Mouse (Mus musculus): ENCODE results near the gene Postn. TPM values are rescaled to one million over a fixed set of nuclear protein-coding genes. Genes with fewer than 3 reads are reported as not detected.

The Postn gene
- polyA plus RNA-seq, 1 experiment from 2014 or later, result 26.6 TPM

- DNase-seq (ENCODE audit: low read depth, low spot score) (no peak), ATAC-seq (no peak)
- in situ Hi-C loops (cut with MboI; ENCODE audit: low pct_unique_long_range_greater_than_20kb), result no loop called here
- no peaks in the 10 kb centered on the region for H3K27me3 ChIP-seq
- CTCF ChIA-PET, result interaction anchor here (0.7 to 1.8 kb wide), 6 partner anchors 10 to 42 kb away, joined by 3 to 5 read pairs (median 4); no protein-coding TSS in a partner anchor
- POLR2A ChIA-PET, result no interaction called here
- TF ChIP-seq CTCF (IDR thresholded peaks at IDR 0.05), result no peak
These were observed 17.2 kb downstream of the Postn start for GRCm38 (mm10) chr3:54378135-54378534.

GRCm38 (mm10) chr3:54379981-54380380 is 19.1 kb downstream of the Postn start:
- DNase-seq (ENCODE audit: low read depth, low spot score), result no peak
- POLR2A ChIA-PET, result no interaction called here
- no peaks in the 10 kb centered on the region for H3K27me3 ChIP-seq
- no peak for ATAC-seq
- no peak for TF ChIP-seq CTCF (IDR thresholded peaks at IDR 0.05)
- CTCF ChIA-PET, result interaction anchor here (1.0 to 1.1 kb wide), 2 partner anchors 18 to 22 kb away, joined by 3 read pairs; no protein-coding TSS in a partner anchor
- in situ Hi-C loops (cut with MboI; ENCODE audit: low pct_unique_long_range_greater_than_20kb), result no loop called here

GRCm38 (mm10) chr3:54399321-54399720 is 38.4 kb downstream of the Postn start:
- TF ChIP-seq CTCF (IDR thresholded peaks at IDR 0.05), result no peak
- H3K27me3 ChIP-seq, result no peaks in the 10 kb centered on the region
- ATAC-seq (no peak), DNase-seq (ENCODE audit: low read depth, low spot score) (no peak)
- CTCF ChIA-PET, result interaction anchor here (1.1 to 1.8 kb wide), 5 partner anchors 11 to 46 kb away, joined by 3 to 4 read pairs (median 3); no protein-coding TSS in a partner anchor
- in situ Hi-C loops (cut with MboI; ENCODE audit: low pct_unique_long_range_greater_than_20kb), result no loop called here
- POLR2A ChIA-PET, result no interaction called here

GRCm38 (mm10) chr3:54399911-54400310 is 39.0 kb downstream of the Postn start:
- ChIA-PET POLR2A (no interaction called here), CTCF (interaction anchor here (1.1 to 1.8 kb wide), 3 partner anchors 11 to 42 kb away, joined by 3 read pairs; no protein-coding TSS in a partner anchor)
- in situ Hi-C loops (cut with MboI; ENCODE audit: low pct_unique_long_range_greater_than_20kb), result no loop called here
- TF ChIP-seq CTCF (IDR thresholded peaks at IDR 0.05), result no peak
- H3K27me3 ChIP-seq, result no peaks in the 10 kb centered on the region
- ATAC-seq (no peak), DNase-seq (ENCODE audit: low read depth, low spot score) (no peak)

- ChIA-PET POLR2A (no interaction called here), CTCF (interaction anchor here (1.4 kb wide), 2 partner anchors 10 to 18 kb away, joined by 4 read pairs; no protein-coding TSS in a partner anchor)
- in situ Hi-C loops (cut with MboI; ENCODE audit: low pct_unique_long_range_greater_than_20kb), result no loop called here
- ATAC-seq (no peak), DNase-seq (ENCODE audit: low read depth, low spot score) (no peak)
- H3K27me3 ChIP-seq, result no peaks in the 10 kb centered on the region
- no peak for TF ChIP-seq CTCF (IDR thresholded peaks at IDR 0.05)
These were observed 39.7 kb downstream of the Postn start for GRCm38 (mm10) chr3:54400617-54401016.

- ChIA-PET CTCF (interaction anchor here (0.9 to 1.4 kb wide), 3 partner anchors 9 to 22 kb away, joined by 3 to 4 read pairs (median 4); no protein-coding TSS in a partner anchor), POLR2A (no interaction called here)
These were observed 40.8 kb downstream of the Postn start for GRCm38 (mm10) chr3:54401706-54402105.

GRCm38 (mm10) chr3:54403791-54404190 is 42.9 kb downstream of the Postn start:
- ChIA-PET CTCF (interaction anchor here (1.1 kb wide), 1 partner anchor 19 kb away, joined by 3 read pairs; no protein-coding TSS in a partner anchor), POLR2A (interaction anchor here (1.1 kb wide), 1 partner anchor 10 kb away, joined by 3 read pairs; no protein-coding TSS in a partner anchor)
- ATAC-seq (no peak), DNase-seq (ENCODE audit: low read depth, low spot score) (no peak)
- H3K27me3 ChIP-seq, result no peaks in the 10 kb centered on the region
- no peak for TF ChIP-seq CTCF (IDR thresholded peaks at IDR 0.05)
- in situ Hi-C loops (cut with MboI; ENCODE audit: low pct_unique_long_range_greater_than_20kb), result no loop called here

More at GRCm38 (mm10) chr3:54401706-54402105, 40.8 kb downstream of the Postn start:
- peak; percentile 12 for ATAC-seq
- no peaks in the 10 kb centered on the region for H3K27me3 ChIP-seq
- in situ Hi-C loops (cut with MboI; ENCODE audit: low pct_unique_long_range_greater_than_20kb), result no loop called here
- DNase-seq (ENCODE audit: low read depth, low spot score), result no peak
- TF ChIP-seq CTCF (IDR thresholded peaks at IDR 0.05), result no peak

GRCm38 (mm10) chr3:54406567-54406966 is 45.7 kb downstream of the Postn start:
- in situ Hi-C loops (cut with MboI; ENCODE audit: low pct_unique_long_range_greater_than_20kb), result no loop called here
- TF ChIP-seq CTCF (IDR thresholded peaks at IDR 0.05), result no peak
- ChIA-PET CTCF (no interaction called here), POLR2A (no interaction called here)
- ATAC-seq, result no peak
- no peak for DNase-seq (ENCODE audit: low read depth, low spot score)
- no peaks in the 10 kb centered on the region for H3K27me3 ChIP-seq

GRCm38 (mm10) chr3:54411052-54411451 is 50.1 kb downstream of the Postn start:
- ATAC-seq (no peak), DNase-seq (ENCODE audit: low read depth, low spot score) (no peak)
- ChIA-PET POLR2A (no interaction called here), CTCF (interaction anchor here (0.9 to 1.1 kb wide), 5 partner anchors 10 to 53 kb away, joined by 3 to 5 read pairs (median 3); no protein-coding TSS in a partner anchor)
- no peaks in the 10 kb centered on the region for H3K27me3 ChIP-seq
- no peak for TF ChIP-seq CTCF (IDR thresholded peaks at IDR 0.05)
- in situ Hi-C loops (cut with MboI; ENCODE audit: low pct_unique_long_range_greater_than_20kb), result no loop called here

- ChIA-PET CTCF (interaction anchor here (1.0 to 1.2 kb wide), 2 partner anchors 8 to 9 kb away, joined by 3 to 5 read pairs; no protein-coding TSS in a partner anchor), POLR2A (no interaction called here)
- no peak for ATAC-seq
- no peaks in the 10 kb centered on the region for H3K27me3 ChIP-seq
- no peak for DNase-seq (ENCODE audit: low read depth, low spot score)
- TF ChIP-seq CTCF (IDR thresholded peaks at IDR 0.05), result no peak
- in situ Hi-C loops (cut with MboI; ENCODE audit: low pct_unique_long_range_greater_than_20kb), result no loop called here
These were observed 52.1 kb downstream of the Postn start for GRCm38 (mm10) chr3:54412885-54413583.

- ChIA-PET POLR2A (no interaction called here), CTCF (interaction anchor here (1.0 kb wide), 1 partner anchor 9 kb away, joined by 5 read pairs; no protein-coding TSS in a partner anchor)
- H3K27me3 ChIP-seq, result no peaks in the 10 kb centered on the region
- DNase-seq (ENCODE audit: low read depth, low spot score), result no peak
- TF ChIP-seq CTCF (IDR thresholded peaks at IDR 0.05), result no peak
- no peak for ATAC-seq
- in situ Hi-C loops (cut with MboI; ENCODE audit: low pct_unique_long_range_greater_than_20kb), result no loop called here
These were observed 52.6 kb downstream of the Postn start for GRCm38 (mm10) chr3:54413584-54413897.

All from Patski (cell line).